Mouse (Mus musculus): ENCODE measurements around the gene B3gnt4.

Gene B3gnt4

DNA sequence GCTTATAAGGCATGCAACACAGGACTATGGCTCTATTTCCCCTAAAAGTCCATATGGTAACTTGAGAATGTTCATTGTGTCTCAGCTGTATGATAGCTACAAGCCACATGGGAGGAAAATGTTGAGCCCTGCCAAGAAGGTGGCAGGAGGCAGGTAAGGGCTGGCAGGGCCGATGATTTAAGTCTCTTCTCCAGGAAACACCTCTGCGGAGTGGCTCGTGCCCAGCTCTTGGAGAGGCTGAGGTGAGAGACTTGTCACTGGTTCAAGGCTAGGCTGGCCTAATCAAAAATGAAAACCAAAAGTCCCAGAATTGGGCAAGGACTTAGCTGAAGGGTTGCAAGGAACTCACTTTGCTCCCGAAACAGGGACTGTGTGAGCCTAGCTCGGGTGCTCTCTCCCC is at the start of gene B3gnt4:
B3gnt4 (plus strand) TSS at position 301 of the 400 bp plus-strand sequence.
- DNase-seq (ENCODE audit: low read depth, low spot score) = no peak

GRCm38 (mm10) chr5:123461420-123461819 is 48.8 kb upstream of the B3gnt4 start:
- DNase-seq (ENCODE audit: low read depth, low spot score) = no peak

- no peak for DNase-seq (ENCODE audit: low read depth, low spot score)
Measured at GRCm38 (mm10) chr5:123464638-123465037, 45.6 kb upstream of the B3gnt4 start.

- no peak for DNase-seq (ENCODE audit: low read depth, low spot score)
Measured at GRCm38 (mm10) chr5:123470784-123471400, 39.4 kb upstream of the B3gnt4 start.

DNA sequence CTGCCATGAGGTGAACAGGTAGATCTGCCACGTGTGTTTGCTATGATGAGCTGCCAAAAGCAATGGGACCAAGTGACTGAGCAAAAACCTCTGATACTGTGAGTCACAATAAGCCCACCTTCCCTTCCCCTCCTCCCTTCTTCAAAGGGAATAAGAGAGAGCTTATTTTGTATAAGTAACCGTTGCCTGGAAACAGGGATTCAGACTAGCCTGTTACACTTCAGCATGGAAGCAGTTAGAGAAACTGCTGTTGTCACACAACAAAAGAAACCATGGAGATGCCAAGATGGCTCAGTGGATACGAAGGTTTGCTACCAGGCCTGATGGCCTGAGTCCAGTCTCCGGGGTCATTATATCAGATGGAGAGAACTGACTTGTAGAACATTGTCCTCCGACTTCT is 36.4 kb upstream of the B3gnt4 start:
- DNase-seq (ENCODE audit: low read depth, low spot score) = no peak

DNA sequence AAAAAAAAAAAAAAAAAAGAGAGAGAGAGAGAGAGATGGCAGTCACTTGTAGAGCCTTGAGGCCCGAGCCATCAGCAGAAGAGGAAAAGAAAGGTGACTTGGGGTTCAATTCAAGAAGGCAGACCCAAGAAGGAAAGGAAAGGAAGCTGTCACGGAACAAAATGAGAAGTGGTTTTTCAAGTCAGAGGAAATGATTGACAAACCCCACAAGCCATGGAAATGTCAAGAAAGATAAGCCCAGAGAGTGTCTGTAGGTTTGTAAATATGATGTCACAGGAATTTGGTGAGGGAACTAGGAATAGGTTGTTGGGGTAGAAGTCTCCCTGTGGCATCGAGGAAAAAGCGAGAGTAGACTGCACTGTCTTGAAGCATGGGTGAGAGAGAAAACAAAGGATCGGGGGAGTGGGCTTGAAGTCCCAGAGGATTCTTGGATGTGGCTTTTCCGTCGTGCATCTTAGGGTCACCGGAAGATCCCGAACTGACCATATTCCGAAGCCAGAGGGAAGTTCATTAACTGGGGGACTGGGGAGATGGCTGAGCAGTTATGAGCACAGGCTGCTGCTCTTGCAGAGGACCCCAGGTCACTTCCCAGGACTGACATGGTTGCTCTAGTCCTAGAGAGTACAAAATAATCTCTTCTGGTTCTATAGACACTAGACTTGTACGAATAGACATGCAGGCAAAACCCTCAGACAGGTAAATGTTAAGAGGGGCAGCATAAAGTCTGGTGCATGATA is 22.4 kb upstream of the B3gnt4 start:
- no peak for DNase-seq (ENCODE audit: low read depth, low spot score)

DNA sequence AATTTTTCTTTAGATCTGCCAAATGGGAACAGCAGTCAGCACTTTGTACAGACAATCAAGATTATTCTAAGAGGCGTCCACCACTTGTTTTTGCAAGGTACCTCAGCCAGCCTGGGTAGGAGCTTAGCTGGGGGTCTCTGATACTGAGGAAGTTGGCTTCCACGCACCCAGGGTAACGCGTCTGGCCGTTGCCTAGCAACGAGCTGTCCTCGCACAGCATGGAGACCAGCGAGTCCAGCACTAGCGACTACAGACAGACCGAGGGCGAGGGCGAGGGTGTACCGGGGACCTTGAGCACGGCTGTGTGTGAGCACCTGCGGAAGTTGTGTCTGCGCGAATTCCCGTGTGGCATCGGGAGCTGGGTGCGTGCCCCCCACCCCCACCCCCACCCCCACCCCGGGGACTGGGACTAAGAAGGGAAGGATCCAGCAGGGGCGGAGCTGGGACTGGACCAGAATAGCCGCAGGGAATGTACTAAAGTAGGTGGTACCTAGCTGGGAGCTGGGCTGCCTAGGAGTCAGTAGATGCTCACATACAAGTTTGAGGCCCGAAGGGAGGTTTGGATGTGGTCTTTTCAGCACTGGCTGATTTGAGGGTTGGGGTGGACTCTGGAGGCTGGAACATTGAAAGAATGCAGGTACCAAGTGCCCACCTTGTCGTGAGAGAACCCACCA is 21.0 kb upstream of the B3gnt4 start, which contains the start of the genes Lrrc43 and Il31:
Lrrc43 (plus strand) TSS at position 194 of the 674 bp plus-strand sequence.
Il31 (minus strand) TSS at position 378 of the 674 bp plus-strand sequence.
- no peak for DNase-seq (ENCODE audit: low read depth, low spot score)

- DNase-seq (ENCODE audit: low read depth, low spot score) = no peak
Measured at GRCm38 (mm10) chr5:123489935-123490334, 20.3 kb upstream of the B3gnt4 start.

- peak; percentile 76 for DNase-seq (ENCODE audit: low read depth, low spot score)
Measured at GRCm38 (mm10) chr5:123499717-123500116, 10.5 kb upstream of the B3gnt4 start.

- DNase-seq (ENCODE audit: low read depth, low spot score) = no peak
Measured at GRCm38 (mm10) chr5:123501973-123502372, 8.3 kb upstream of the B3gnt4 start.

GRCm38 (mm10) chr5:123507936-123508723 is 2.1 kb upstream of the B3gnt4 start:
- peak; percentile 55 for DNase-seq (ENCODE audit: low read depth, low spot score)

DNA sequence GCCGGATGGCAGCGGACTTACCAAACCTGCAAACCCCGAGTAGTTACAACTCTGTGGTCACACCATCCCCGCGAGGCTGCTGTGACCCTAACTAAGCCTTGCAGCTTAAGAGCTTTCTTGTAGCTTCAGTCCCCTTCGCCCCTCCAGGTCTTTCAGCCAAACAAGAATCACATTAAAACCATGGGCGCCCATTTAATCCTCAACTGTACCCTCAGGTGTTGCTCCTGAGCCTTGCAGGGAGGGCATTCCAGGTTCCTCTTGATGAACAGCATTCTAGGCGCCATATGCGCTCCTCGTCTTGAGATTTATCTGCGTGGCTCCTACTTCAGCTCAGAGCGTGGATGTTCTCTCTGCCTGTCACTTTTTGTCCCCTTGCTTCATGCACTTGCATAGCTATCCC is 1.3 kb upstream of the B3gnt4 start:
- DNase-seq (ENCODE audit: low read depth, low spot score) = no peak

- DNase-seq (ENCODE audit: low read depth, low spot score) = peak; percentile 34
Measured at GRCm38 (mm10) chr5:123511426-123511825, 1.2 kb downstream of the B3gnt4 start.

DNA sequence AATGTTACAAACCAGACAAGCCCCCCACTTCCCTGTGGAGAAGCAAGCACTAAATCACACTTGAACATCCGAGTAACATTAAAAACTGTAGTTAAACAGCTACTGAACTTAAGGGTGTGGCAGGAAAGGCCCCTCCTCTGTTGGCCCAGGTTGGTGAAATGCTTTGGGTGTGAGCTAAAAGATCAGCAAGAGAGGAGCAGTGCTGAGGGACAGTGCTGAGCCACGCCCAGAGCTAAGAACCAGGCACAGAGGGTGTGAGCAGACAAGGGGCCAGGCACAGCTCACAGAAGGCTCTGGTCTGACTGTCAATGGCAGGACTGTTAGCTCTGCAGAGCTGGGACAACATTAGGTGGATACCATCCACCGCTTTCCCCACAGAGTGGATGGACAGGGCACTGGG is 1.8 kb downstream of the B3gnt4 start:
- peak; percentile 45 for DNase-seq (ENCODE audit: low read depth, low spot score)

GRCm38 (mm10) chr5:123514871-123515270 is 4.6 kb downstream of the B3gnt4 start:
- peak; percentile 83 for DNase-seq (ENCODE audit: low read depth, low spot score)

GRCm38 (mm10) chr5:123520666-123521065 is 10.4 kb downstream of the B3gnt4 start:
- DNase-seq (ENCODE audit: low read depth, low spot score) = no peak

DNA sequence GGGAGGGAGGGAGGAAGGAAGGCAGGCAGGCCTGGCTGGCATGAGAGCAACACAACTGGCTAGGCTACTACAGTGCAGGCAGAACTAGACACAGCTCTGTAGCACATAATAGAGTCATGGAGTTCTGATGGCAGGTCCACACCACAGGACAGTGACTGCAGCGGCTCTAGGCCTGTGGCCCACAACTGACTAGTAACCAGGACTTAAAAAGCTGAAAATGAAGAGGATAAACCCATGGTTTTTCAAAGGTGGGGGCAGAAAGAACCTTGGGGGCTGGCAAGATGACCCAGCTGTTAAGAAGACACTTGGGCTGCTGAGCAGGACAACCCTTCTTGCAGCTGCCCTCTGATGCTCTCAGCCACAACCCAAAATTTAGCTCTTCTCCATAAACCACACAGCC is 11.4 kb downstream of the B3gnt4 start:
- DNase-seq (ENCODE audit: low read depth, low spot score) = no peak

DNA sequence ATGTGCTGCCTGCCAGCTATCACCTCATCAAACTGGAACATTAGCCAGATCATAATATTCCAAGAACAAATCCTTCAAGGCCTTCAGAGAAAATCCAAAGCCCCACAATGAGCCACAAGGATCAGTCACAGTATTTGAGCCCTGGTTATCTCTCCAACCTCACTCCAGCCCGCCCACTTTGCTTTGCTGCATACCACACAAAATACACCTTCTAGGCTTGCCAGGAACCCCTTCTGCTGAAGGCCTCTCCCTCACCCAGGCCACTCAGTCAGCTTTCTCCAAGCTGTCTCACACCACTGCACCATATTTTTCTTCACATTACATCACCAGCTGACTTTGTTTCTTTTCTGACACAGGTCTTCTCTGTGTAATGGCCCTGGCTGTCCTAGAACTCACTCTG is 11.9 kb downstream of the B3gnt4 start:
- no peak for DNase-seq (ENCODE audit: low read depth, low spot score)

- DNase-seq (ENCODE audit: low read depth, low spot score) = peak; percentile 98
Measured at GRCm38 (mm10) chr5:123523692-123524392, 13.6 kb downstream of the B3gnt4 start, which contains the start of gene Diablo. Gene Diablo, minus strand, starts transcription at chr5:123524176.

GRCm38 (mm10) chr5:123524393-123524750 is 14.1 kb downstream of the B3gnt4 start:
- DNase-seq (ENCODE audit: low read depth, low spot score) = no peak

GRCm38 (mm10) chr5:123525281-123525680 is 15.0 kb downstream of the B3gnt4 start, which contains the start of gene Gm49027:
Gene Gm49027, minus strand, starts transcription at chr5:123525488.
- DNase-seq (ENCODE audit: low read depth, low spot score) = no peak

All from 3T3-L1 (cell line).